Mouse (Mus musculus): ENCODE measurements at regions not wholly inside any gene's neighbourhood (a gene's known extent, or its start where the extent isn't known, plus 50 kb on each side); places are given as distances from the start of the nearest gene placed in this dataset.
"Not testable (repeated sequence)": the region's sequence is repeated elsewhere in the genome, so short reads cannot be mapped to it uniquely, and the experiment has no call there.

DNA sequence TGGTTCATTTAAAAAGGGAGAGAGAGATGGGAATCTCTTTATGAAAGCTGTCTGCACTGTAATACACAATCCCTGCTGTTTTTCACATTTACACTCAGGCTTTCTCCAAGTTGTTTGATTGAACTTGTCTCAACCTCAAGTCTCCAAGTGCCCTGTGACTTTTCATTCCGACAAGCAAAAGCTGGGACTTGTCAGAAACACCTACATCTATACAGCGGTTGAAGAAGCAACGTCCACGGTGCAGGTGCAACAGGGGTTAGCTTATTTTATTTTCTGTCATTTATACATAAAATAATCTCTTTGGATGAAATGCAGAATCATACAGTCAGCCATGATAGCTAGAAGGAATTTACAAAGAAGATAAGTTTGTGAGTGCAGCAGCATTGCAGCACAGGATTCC, 184.6 kb upstream of the Gm21293 start:
- no peak for DNase-seq

DNA sequence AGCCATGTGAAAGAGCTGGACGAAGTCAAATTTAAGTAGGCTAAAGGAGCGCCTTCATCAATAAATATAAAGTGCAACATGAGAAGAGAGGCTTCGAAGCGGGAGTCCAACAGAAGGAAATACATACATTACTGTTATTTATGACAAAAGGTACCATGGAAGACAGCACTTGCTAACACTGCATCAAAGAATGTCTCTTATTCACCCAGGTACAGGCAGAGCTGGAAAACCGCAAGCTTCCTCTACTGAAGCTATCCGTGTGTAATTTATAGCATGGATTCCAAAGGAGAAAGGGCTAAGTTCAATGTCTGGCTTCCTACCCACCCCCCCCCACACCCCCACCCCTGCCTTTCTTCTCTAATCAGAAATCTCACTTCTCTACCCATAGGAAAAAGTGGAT, 166.7 kb upstream of the Gm21293 start:
- DNase-seq: no peak

GRCm38 (mm10) chr10:103984287-103984956, 158.4 kb upstream of the Gm21293 start:
- DNase-seq: no peak

DNA sequence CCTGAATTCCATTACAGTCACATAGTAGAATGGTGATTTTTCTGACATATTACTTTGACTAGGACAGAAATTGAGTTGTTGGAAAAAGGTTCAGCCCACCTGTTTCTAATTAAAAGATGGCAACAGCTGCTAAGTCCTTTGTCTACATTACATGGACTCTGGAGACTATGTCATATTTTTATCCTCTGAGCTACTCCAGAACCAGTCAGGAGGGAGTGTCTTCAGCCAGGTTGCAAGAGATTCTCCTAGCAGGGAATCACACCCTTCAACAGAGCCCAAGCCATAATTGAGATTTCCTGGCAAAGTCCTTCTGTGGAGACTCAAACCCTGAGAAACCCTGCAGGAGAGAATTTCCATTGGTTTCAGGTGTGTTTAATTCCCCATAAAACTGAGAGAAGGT, 123.2 kb upstream of the Gm21293 start:
- DNase-seq: no peak

DNA sequence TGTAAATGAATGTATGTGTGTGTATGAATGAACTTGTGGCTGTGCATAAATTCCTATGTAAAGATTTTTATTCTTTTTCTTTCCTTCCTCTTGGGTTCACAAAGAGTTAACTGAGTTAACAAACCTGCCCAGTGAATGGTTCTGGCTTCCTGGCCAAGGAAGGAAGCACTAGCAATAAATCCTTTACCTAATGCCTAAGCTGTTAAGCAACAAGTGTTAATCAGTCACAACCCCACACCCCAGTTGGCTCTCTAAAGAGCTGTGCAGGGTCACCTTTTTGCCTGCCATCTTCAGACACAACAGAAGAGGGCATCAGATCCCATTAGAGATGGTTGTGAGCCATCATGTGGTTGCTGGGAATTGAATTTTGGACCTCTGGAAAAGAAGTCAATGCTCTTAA, 121.2 kb upstream of the Gm21293 start:
- DNase-seq: no peak

GRCm38 (mm10) chr10:104028162-104028561, 114.6 kb upstream of the Gm21293 start:
- no peak for DNase-seq

GRCm38 (mm10) chr10:104032771-104033170, 110.0 kb upstream of the Gm21293 start:
- DNase-seq: no peak

DNA sequence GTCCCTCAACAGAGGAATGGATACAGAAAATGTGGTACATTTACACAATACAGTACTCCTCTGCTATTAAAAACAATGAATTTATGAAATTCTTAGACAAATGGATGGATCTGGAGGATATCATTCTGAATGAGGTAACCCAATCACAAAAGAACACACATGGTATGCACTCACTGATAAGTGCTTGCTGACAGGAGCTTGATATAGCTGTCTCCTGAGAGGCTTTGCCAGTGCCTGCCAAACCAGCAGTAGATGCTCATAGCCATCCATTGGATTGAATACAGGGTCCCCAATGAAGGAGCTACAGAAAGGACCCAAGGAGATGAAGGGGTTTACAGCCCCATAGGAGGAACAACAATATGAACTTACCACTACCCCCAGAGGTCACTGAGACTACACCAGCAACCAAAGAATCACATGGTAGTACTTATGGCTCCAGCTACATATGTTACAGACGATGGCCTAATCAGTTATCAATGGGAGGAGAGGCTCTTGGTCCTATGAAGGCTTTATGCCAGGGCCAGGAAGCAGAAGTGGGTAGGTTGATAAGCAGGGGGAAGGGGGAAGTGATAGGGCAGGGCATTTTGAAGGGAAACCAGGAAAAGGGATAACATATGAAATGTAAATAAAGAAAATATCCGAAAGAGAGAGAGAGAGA, 100.9 kb upstream of the Gm21293 start:
- not testable (repeated sequence) for DNase-seq

GRCm38 (mm10) chr10:104042387-104042775, 100.4 kb upstream of the Gm21293 start:
- no peak for DNase-seq

DNA sequence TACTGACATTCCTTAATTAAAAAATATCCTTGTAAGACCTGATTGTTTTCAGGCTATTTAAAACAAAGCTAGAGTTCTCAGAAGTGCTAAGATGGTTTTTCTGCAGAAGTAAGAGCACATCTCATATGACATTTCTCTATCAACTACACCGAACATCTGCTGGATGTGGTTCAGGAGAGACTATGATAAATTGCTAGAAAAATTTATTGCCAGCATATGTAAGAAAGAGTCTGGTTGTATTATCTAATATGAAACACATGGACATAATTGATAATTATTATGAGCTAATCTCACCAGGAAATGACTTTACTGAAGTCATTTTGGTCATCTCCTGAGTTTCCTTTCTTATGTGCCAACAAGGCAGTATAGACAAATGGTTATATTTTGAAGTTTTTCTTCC, 99.2 kb upstream of the Gm21293 start:
- DNase-seq: no peak
